Mouse (Mus musculus) lung, adult 2 months (tissue): ENCODE measurements at regions not wholly inside any gene's neighbourhood (a gene's known extent, or its start where the extent isn't known, plus 50 kb on each side); places are given as distances from the start of the nearest gene placed in this dataset.

Source experiments
- DNase-seq: peaks from one replicate; pipeline ENCODE4 v3.0.0; 2022
- H3K4me1 ChIP-seq: fragments of 200-500 bp; 2 replicates; pipeline ENCODE4 v1.6.1; 2011; ENCODE audit warnings: low read length; ENCODE audit not compliant: control insufficient read depth, insufficient read depth
- H3K4me3 ChIP-seq: fragments of 200-500 bp; replicated peaks from 2 replicates; pipeline ENCODE3; 2011; ENCODE audit warnings: low read depth, mild to moderate bottlenecking, control low read depth, low read length; ENCODE audit errors: extremely low read depth
- CTCF ChIP-seq: fragments of 200-500 bp; IDR thresholded peaks from 2 replicates; pipeline ENCODE4 v1.5.1; 2011; ENCODE audit warnings: mild to moderate bottlenecking, low read length, control low read depth; ENCODE audit not compliant: insufficient read depth
- POLR2A ChIP-seq: fragments of 200-500 bp; IDR thresholded peaks from 2 replicates; pipeline ENCODE4 v1.6.1; 2011; ENCODE audit warnings: low read depth, mild to moderate bottlenecking, control low read depth, low read length, borderline replicate concordance; ENCODE audit errors: extremely low read depth
- WGBS: fragments of 180-500 bp; shearing (Covaris S2); methylation state at CpG from one replicate; pipeline ENCODE4 v1.1.7; 2018; 5-methylcytosine and 5-hydroxymethylcytosine counted together

DNA sequence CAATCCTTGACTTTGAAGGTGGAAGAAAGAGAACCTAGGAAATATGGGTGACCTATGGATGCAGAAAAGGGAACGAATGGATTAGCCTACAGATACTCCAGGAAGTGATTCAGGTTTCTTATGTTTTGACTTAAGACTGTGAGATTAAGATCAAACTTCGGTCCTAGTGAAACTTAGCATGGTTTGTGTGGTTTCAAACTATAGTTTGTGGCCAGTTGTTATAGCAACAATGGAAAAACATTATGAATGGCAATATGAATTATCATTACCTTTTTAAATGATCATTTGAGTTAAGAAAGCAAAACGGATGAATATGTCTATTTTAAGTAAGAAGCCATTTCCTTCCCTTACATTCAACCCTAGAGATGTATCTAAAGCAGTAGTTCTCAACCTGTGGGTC is 305.3 kb upstream of the Nrip1 start:
- Histone ChIP-seq H3K4me3 (no peak overlapping the region), H3K4me1 (peaks cover 5% of the 10 kb centered on the region; the same call in 1 of the 2 replicates)
- WGBS = 67% methylated on average over 3 of the region's 3 CpGs
- DNase-seq = no peak
- TF ChIP-seq CTCF (no peak), POLR2A (no peak)

DNA sequence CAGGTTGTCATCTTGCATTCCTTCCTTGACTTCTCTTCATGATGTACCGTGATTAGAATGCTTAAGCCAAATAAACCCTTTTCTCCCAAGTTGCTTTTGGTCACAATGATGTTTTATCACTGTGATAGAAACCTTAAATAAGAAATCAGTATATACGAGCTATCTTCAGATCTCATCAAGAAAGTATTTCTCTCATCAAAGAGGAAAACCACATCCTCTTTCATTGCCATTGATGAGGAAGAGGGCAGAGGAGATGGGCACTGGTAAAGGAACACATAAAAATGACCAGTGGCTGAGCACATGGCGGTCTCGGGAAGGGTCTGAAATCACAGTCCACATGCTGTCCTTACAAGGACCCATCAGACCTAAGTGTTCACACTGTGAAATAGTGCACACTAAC is 296.2 kb upstream of the Nrip1 start:
- WGBS = 87% methylated on average over 4 of the region's 4 CpGs
- H3K4me1 ChIP-seq = no peaks in the 10 kb centered on the region
- TF ChIP-seq CTCF (no peak), POLR2A (no peak)
- no peak overlapping the region for H3K4me3 ChIP-seq
- no peak for DNase-seq

DNA sequence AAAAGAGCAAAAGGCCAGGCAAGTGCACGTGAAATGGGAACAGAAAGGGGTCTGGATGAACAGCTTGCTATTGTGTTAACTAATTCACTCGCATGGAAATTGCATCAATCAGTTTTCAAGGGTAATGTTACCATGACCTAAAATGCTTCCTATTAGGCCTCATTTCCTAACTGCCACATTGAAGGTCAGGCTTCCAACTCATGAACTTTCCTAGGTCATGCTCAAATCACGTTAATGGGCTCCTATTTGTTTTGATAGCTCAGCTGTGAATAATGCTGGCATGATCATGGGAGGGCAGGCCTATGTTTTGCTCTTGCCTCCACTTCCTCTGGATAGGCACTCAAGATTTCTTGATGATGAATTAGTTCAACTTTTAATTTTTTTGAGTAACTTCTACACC is 293.4 kb upstream of the Nrip1 start:
- DNase-seq = no peak
- H3K4me1 ChIP-seq = no peaks in the 10 kb centered on the region
- WGBS = 61% methylated on average over 3 of the region's 3 CpGs
- H3K4me3 ChIP-seq = no peak overlapping the region
- TF ChIP-seq POLR2A (no peak), CTCF (no peak)

DNA sequence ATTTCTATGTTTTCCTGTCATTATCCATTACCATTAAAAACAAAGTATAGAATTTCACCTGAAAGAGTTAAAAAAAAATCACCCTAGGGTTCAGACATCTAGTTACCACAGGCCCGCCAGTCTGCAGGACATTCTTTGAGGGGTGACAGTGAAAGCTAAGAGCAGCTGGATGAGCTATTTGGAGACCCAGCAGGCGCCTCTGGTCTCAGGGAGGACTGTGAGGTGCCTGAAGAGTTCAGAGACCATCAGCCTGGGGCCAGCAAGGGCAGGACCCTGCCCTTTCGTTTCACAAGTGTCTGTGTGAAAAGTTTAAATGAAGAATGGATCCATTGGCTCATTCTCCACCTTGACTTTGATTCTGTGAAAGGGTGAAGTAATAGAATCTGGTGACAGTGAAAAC is 281.5 kb upstream of the Nrip1 start:
- 50% methylated on average over 3 of the region's 3 CpGs for WGBS
- TF ChIP-seq POLR2A (no peak), CTCF (no peak)
- Histone ChIP-seq H3K4me1 (no peaks in the 10 kb centered on the region), H3K4me3 (no peak overlapping the region)
- no peak for DNase-seq

DNA sequence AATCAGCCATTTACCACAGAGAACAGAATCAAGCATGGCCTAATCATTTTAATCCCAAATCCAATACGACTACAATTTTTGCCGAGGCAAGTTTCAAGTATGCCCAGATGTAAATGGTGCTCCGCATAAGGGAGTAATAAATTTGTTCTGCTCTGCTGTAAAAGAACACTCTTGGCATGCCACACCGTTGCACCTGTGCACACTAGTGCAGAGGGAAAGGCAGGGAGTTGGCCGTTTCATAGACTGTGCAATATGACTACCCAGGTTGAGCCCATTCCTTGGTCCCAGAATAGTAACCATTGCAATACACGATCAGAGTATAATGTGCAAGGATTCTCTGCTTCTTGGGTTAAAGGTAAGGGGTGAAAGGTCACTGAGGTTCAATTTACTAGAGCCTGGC is 270.7 kb upstream of the Nrip1 start:
- Histone ChIP-seq H3K4me3 (no peak overlapping the region), H3K4me1 (no peaks in the 10 kb centered on the region)
- no peak for DNase-seq
- no peak for TF ChIP-seq CTCF
- no peak for TF ChIP-seq POLR2A
- 87% methylated on average over 6 of the region's 6 CpGs for WGBS

DNA sequence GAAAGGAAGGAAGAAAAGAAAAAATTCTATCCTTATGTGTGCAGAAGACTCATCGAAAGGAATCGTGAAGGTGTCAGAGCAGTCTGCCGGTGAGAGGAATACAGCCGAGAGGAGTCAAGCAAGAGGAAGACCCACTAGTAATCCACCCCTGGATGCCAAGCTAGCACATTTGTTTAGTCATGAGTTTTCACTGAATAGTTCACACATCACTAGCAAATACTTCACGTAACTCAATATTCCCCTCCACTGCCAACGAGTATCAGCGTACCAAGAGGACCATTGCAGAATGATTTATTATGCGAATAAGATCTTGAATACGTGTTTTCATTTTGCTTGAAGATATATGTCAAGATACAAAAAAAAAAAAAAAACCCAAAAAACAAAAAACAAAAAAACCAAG is 270.2 kb upstream of the Nrip1 start:
- TF ChIP-seq POLR2A (no peak), CTCF (no peak)
- Histone ChIP-seq H3K4me3 (no peak overlapping the region), H3K4me1 (no peaks in the 10 kb centered on the region)
- DNase-seq = no peak
- WGBS = 96% methylated on average over 9 of the region's 9 CpGs

DNA sequence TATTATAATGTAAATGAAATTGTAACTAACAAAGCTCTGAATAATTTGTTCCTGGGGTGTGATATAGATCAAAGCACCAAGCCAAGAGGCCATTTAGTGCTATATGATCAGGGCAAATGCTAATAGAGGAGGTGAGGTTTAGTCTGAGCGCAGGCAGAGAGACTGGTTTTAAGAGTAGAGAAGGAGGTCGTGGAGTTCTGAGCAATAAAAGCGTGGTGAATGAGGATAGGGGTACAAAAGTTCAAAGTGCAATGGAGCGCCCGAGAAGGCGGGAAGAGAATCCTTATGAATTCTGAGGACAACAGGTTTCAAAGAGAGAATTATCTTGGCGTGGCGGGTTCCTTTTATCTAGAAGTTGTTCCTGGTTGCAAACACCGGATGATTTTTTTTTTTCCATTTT is 261.5 kb upstream of the Nrip1 start:
- no peak for TF ChIP-seq POLR2A
- no peak for TF ChIP-seq CTCF
- no peak for DNase-seq
- no peak overlapping the region for H3K4me3 ChIP-seq
- 94% methylated on average over 9 of the region's 9 CpGs for WGBS
- no peaks in the 10 kb centered on the region for H3K4me1 ChIP-seq

DNA sequence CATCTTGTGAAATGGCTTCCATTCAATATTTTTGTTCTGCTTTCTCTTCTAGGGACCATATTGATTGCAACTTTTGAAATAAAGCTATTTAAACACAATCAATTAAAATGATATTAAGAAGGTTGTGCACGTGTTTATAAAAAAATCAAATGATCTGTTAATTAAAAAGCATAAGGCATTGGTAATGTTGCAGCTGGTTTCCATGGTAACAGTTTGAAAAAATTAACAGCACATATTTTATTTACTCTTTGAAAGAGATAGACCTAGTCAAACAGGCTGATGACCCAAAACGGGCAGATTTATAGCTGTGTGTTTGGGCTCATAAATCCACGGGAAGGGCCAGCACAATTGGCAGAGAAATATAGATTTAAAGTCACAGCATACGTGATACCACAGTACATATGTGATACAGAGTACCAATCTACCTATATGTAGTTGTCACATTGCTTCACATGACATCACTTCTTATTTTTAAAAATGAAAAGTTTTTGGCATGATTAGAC is 260.6 kb upstream of the Nrip1 start:
- Histone ChIP-seq H3K4me3 (no peak overlapping the region), H3K4me1 (no peaks in the 10 kb centered on the region)
- no peak for DNase-seq
- TF ChIP-seq POLR2A = no peak
- TF ChIP-seq CTCF = no peak
- WGBS = 76% methylated on average over 4 of the region's 4 CpGs

DNA sequence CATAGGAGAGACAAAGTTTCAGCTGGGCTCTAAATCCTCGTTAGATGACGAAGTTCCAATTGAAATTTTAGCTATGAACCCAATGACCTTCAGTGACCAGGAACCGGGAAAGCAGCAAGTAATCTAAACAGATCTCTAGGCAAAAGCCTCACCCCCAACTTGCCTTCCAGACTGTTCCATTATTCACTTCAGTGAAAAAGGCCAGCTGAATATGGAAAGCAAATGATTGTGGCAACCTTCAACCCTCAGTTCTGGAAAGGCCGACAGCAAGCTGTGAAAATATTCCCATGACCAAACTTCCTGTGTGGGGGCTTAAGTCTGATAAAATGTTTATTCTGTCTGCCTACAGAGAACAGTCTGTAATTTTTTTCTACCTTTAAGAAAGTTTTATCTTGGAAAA is 252.5 kb upstream of the Nrip1 start:
- no peak for DNase-seq
- no peaks in the 10 kb centered on the region for H3K4me1 ChIP-seq
- WGBS = 52% methylated on average over 4 of the region's 4 CpGs
- TF ChIP-seq POLR2A (no peak), CTCF (no peak)
- no peak overlapping the region for H3K4me3 ChIP-seq

DNA sequence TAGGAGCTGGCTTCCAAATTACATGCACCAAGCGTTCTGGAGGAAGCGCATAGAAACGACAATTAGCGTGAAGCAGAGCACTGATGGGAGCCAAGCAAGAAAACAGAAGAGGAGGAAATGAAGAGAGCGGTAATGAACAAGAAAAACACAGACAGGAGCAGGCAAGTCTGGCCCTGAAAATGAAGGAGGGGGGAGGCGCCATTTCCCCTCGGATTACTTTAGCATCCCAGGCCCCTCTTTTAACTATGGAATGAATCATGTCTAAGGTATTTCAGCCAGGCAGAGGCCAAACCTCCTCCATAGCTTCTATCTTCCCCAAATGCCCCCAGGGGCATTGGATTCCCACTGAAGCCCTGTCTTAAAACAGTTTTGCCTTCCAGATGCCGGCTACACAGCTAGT is 248.1 kb upstream of the Nrip1 start:
- TF ChIP-seq POLR2A (no peak), CTCF (no peak)
- no peak for DNase-seq
- 70% methylated on average over 8 of the region's 8 CpGs for WGBS
- Histone ChIP-seq H3K4me3 (no peak overlapping the region), H3K4me1 (no peaks in the 10 kb centered on the region)
